Mouse (Mus musculus) layer of hippocampus, adult 9-10 months (tissue): ENCODE measurements around the gene Surf1.
A peak's percentile ranks its signal among the peaks of the same experiment; 100 is the strongest.

Experiments used
- DNase-seq: peaks from one replicate; pipeline ENCODE4 v3.0.0; 2022; ENCODE audit warnings: low spot score

The Surf1 gene

GRCm38 (mm10) chr2:26921784-26922183 lies 5.5 kb upstream of the Surf1 start:
- DNase-seq = no peak

DNA sequence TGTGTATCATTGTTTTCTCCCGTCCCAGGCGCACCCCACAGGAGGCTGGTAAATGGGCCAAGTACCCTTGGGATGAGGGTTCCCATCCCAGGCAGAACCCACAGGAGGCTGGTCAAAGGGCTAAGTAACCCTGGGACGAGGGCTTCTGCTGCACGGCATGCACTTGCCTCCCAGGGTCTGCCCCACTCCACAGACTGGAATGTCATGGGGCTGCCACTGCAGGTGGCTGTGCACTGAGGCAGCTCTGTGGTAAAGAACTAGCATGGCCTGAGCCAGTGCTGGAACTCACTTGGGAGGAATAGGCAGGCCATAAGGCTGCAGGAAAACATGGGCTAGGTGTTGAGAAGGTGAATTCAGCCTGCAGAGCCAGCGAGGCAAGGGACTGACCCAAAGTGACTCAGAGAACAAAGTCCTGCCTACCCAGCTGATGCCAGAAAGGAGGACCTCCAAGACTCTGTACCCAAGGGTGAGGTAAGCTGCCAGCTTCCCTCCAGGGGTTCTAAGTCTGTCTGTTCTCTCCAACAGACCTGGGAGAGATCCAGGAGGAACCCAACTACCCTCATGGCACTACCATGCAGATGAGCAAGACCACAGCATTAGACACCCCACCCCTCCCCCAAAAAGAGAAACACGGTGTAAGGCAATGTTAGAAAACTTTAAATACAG lies 4.0 kb upstream of the Surf1 start:
- no peak for DNase-seq

DNA sequence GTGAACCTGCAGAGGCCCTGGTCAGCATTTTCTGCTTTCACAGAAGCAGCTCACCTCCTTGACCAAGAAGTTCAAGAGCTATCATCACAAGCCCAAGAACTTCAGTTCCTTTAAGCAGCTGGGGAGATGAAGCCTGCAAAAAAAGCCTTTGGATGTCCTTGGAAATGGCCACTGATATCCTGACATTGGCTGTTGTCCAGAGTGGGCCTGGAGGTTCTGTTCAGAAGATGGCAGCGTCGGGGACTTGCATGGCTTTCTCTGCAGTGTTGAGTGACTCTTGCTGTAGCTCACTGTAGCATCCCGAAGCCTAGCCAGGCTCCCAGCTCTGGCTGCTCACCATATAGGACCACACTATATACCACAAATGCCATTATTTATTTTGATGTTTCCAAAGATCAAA lies 3.4 kb upstream of the Surf1 start:
- no peak for DNase-seq

GRCm38 (mm10) chr2:26916738-26917137 lies 408 bp upstream of the Surf1 start:
- no peak for DNase-seq

DNA sequence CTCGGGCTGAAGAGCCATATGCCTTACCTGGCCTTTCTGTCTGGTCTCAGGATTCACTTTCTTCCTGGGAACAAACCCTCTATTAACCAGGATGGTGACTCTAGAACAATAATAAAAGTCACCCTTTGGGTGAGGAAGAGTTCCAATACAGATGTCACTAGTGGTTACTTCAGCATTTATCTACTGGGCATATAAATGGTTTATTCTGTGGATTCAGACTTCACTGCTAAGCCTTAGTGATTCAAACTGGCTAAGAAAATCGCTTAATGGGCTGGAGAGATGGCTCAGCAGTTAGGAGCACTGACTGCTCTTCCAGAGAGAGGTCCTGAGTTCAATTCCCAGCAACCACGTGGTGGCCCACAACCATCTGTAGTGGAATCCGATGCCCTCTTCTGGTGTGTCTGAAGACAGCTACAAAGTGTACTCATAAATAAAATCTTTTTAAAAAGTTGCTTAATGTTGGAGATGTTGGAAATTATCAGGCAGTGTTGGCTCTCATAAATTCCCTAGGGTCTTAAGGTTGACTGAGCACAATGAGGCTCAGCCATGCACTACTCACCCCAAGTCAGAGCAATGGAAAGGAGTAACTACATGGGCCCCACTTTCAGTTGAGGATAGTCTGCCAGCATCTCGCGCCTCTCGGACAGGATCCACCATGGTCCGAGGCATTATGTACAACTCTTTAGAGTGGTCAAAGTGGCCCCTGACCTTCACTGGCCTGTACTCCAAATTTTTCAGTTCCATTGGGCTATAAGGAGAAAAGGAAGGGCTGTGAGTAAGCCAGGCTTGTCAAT lies 2.0 kb downstream of the Surf1 start:
- DNase-seq = no peak

- DNase-seq = no peak
These were observed 2.7 kb downstream of the Surf1 start for GRCm38 (mm10) chr2:26913416-26914147.

- DNase-seq = no peak
These were observed 4.0 kb downstream of the Surf1 start for GRCm38 (mm10) chr2:26912253-26912770.

DNA sequence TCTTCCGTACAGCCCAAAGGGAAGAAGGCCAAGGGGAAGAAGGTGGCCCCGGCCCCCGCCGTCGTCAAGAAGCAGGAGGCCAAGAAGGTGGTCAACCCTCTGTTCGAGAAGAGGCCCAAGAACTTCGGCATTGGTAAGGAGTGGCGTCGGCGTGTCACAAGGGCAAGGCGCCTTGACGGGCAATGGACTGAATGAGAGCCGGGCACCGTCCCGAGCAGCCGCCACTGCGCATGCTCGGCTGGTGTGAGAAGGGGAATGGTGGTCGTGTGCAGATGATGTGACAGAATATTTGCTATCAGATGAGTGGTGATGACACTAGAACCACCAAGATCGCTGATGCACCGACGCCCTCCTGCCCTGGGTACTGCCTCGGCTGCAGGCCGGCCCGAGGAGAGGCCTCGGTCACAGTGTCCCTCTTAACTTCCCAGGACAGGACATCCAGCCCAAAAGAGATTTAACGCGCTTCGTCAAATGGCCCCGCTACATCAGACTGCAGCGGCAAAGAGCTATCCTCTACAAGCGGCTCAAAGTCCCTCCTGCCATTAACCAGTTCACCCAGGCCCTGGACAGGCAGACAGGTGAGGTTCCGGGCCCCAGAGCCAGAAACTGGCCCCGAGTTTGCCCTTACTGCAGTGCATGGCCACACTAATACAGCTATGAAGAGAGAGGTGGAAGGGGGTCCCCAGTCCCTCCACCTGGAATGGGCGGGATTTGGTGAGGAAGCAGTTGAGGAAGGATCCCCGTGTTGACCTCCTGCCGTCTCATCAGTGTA lies 5.2 kb downstream of the Surf1 start:
- no peak for DNase-seq

- DNase-seq = peak; percentile 100
These were observed 6.0 kb downstream of the Surf1 start, which contains the start of the genes Med22 and Rpl7a for GRCm38 (mm10) chr2:26910124-26910993. Gene Med22, minus strand, starts transcription at chr2:26910677. Gene Rpl7a, plus strand, starts transcription at chr2:26910764.

DNA sequence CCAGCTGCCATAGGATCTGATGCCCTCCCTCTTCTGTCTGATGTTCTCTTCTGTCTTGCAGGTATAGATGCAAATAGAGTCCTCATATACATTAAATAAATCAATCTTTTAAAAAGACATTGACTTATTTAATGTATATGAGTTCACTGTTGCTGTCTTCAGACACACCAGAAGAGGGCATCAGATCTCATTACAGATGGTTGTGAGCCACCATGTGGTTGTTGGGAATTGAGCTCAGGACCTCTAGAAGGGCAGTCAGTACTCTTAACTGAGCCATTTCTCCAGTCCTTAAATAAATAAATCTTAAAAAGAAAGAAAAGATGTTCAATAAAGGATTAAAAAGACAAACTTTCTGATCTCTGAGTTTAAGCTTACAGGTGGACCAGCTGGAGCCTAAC lies 6.9 kb downstream of the Surf1 start:
- no peak for DNase-seq

GRCm38 (mm10) chr2:26908710-26909386 lies 7.5 kb downstream of the Surf1 start:
- DNase-seq = no peak

DNA sequence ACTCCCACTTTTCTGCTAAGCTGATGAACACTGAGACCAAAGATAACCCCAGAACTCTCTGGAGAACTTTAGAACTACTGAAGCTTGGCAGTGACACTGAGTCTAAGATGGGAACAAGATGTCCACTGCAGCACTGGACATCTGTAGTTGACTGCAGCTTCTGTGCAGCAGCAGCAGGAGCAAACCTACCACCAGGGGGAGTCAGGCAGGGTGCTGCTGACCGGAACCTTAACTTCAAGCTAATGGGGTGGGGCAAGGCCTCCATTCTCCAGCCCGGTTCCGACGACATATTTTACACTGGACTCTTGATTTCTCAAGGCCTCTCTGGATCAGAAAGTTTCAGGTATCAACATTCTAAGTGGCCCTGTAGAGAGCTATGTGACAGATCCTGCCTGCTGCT lies 9.2 kb downstream of the Surf1 start:
- no peak for DNase-seq

DNA sequence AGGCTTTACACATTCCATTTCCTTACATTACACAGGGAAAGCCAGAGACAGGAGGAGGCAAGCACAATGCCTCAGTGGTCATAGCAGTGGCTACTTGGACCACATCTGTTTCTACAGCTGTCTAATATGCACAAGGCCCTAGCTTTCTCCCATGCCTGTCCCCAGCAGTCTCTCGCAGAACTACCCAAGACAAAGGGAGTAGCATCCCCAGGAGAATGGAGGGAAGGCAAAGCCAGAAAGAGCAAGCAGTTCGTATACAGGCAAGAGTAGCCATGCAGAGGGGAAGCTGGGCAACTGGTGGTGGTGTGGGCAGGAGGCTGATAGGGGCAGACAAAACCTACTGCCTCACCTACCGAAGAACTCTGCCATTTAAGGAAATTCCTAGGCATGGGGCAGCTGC lies 9.9 kb downstream of the Surf1 start:
- no peak for DNase-seq

- no peak for DNase-seq
These were observed 10.4 kb downstream of the Surf1 start for GRCm38 (mm10) chr2:26905936-26906335.

DNA sequence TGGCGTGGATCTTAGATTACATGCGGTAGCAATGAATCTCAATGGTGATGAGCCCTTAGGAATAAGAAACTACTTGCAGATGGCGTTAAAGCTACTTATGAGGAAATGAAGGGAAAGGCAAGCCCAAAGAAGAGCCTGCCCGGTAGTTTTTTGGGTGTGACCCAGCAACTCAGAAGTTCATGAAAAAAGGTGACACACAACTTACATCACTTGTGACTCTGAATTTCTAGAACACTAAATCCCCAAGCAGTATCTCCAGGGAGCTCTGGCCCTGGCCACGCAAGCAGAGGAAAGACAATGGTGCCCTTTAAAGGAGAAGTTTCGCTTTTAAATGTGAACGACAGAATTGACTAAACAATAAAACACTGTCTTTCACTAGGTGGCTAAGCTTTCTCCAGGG lies 13.0 kb downstream of the Surf1 start:
- DNase-seq = no peak

DNA sequence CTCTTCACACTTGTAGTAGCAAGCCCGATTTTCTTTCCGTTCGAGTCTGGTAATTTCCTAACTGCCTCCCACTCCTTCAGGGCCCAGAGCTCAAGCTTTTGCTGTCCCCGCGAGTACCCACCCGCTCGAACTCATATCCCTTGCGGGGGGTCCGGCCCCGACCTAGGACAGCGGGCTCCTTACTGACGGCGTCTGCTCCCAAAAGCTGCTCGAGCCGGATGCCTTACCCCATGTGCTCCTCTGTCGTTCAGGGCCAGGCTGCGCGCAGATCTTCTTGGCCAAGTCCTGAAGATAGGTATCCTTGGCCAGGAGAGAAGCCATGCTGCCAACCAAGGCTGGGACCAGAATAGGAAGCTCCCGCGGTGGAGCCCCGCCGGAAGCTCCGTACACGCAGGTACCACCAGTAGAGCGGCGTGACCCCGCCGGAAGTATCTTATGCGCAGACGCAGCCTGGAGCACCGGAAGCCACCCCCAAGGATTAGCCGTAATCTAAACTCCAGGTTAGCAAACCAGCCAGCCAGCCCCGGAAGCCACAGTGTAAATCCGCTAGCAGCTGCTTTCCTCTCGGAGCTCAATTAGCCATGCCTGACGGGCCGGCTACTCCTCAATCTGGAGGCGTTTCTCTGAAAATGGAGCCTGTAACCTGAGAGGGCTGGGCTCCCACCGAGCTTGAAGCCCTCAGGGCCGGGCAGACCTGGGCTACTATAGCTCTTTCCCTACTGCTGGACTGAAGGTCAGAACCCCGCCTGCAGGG lies 13.7 kb downstream of the Surf1 start, which contains the start of gene Surf6:
Gene Surf6, minus strand, starts transcription at position 413 of the 754 bp plus-strand sequence.
- DNase-seq = peak; percentile 94

DNA sequence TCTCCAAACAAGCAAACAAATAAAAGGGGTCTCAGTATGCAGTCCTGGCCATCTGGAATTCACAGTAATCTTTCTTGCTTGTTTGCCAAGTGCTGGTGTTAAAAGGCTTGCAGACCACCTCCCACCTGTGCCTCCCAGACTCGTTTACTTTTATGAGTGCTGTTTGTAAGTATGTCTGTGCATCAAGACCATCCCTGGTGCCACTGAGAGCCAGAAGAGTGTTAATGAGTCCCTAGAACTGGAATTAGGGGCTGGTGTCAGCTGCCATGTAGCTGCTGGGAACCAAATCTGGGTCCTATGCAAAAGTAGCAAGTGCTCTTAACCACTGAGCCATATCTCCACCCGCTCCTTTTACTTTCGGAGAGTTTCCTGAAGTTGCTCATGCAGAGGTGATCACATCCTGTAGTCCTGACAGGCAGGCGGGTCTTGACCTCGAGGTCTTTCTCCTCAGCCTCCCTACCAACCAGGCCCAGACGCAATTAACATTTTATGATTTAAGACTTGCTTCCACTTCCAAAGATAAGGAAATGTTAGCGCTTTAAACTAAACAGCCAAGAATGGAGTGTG lies 14.4 kb downstream of the Surf1 start:
- DNase-seq = no peak

GRCm38 (mm10) chr2:26900731-26901130 lies 15.6 kb downstream of the Surf1 start:
- no peak for DNase-seq

- no peak for DNase-seq
These were observed 20.4 kb downstream of the Surf1 start for GRCm38 (mm10) chr2:26895898-26896297.
